Mouse (Mus musculus) thymus, postnatal 0 days (tissue): ENCODE results near the gene Ubp1. TPM values are rescaled to one million over a fixed set of nuclear protein-coding genes. Genes with fewer than 3 reads are reported as not detected.
A peak's percentile ranks its signal among the peaks of the same experiment; 100 is the strongest.

Experiments used
- DNase-seq: peaks from one replicate; pipeline ENCODE4 v3.0.0-alpha.2; 2015; ENCODE audit warnings: low spot score
- polyA plus RNA-seq: library from polyadenylated mRNA; unstranded; fragments of >200 nt; fragmentation: Nextera tagmentation; extraction: Ambion mirVana; gene quantifications from 2 replicates; pipeline ENCODE4 v1.2.1, GENCODE M21; 2015

Gene Ubp1
- polyA plus RNA-seq, 1 experiment from 2014 or later, result 27.6 TPM

GRCm38 (mm10) chr9:114014034-114014433, 83.3 kb downstream of the Ubp1 start:
- DNase-seq, result no peak

- DNase-seq, result no peak
Measured at GRCm38 (mm10) chr9:114015724-114016123, 85.0 kb downstream of the Ubp1 start.

- no peak for DNase-seq
Measured at GRCm38 (mm10) chr9:114016402-114016801, 85.7 kb downstream of the Ubp1 start.

- no peak for DNase-seq
Measured at GRCm38 (mm10) chr9:114019012-114019762, 88.5 kb downstream of the Ubp1 start.

- no peak for DNase-seq
Measured at GRCm38 (mm10) chr9:114022141-114022540, 91.4 kb downstream of the Ubp1 start.

GRCm38 (mm10) chr9:114025182-114025581, 94.4 kb downstream of the Ubp1 start:
- DNase-seq, result no peak

- no peak for DNase-seq
Measured at GRCm38 (mm10) chr9:114025846-114026245, 95.1 kb downstream of the Ubp1 start.

- peak; percentile 84 for DNase-seq
Measured at GRCm38 (mm10) chr9:114026261-114026934, 95.7 kb downstream of the Ubp1 start.

Other genes starting within 250 kb of the Ubp1 start
- gene Pdcd6ip, start 222.7 kb upstream of the Ubp1 start, polyA plus RNA-seq, result 84.8 and 92.5 TPM in 2 replicates
- gene Clasp2, start 189.5 kb upstream of the Ubp1 start, polyA plus RNA-seq, result 16.4 and 21.0 TPM in 2 replicates
- gene Fbxl2, start 115.3 kb downstream of the Ubp1 start, polyA plus RNA-seq, result 1.6 and 2.1 TPM in 2 replicates
- gene Susd5, start 126.2 kb downstream of the Ubp1 start, polyA plus RNA-seq, result 0.09 TPM in 1 of 2 replicates, not detected in the other